Mouse (Mus musculus): ENCODE measurements around the gene Ciita. TPM values are rescaled to one million over a fixed set of nuclear protein-coding genes. Genes with fewer than 3 reads are reported as not detected.

The Ciita gene
- polyA plus RNA-seq, 1 experiment from 2014 or later: 0.39 TPM

- H3K4me2 ChIP-seq: no peak overlapping the region
- no peak overlapping the region for H3K27ac ChIP-seq
- H3K4me1 ChIP-seq: no peaks in the 10 kb centered on the region
- H3K9ac ChIP-seq: no peak overlapping the region
- H3K27me3 ChIP-seq (replicated peaks): no peaks in the 10 kb centered on the region
- H3K9me3 ChIP-seq: no peaks in the 10 kb centered on the region
- WGBS: 64% methylated on average over 2 of the region's 2 CpGs
- H3K4me3 ChIP-seq: no peak overlapping the region
- no peak for ATAC-seq (replicated peaks)
- no peaks in the 10 kb centered on the region; the same call in 1 of the 2 replicates for H3K36me3 ChIP-seq (replicated peaks)
These were observed 45.7 kb downstream of the Ciita start for GRCm38 (mm10) chr16:10525610-10525980.

GRCm38 (mm10) chr16:10527046-10527644 lies 47.3 kb downstream of the Ciita start:
- no peak for ATAC-seq (replicated peaks)
- no peaks in the 10 kb centered on the region; the same call in 1 of the 2 replicates for H3K36me3 ChIP-seq (replicated peaks)

GRCm38 (mm10) chr16:10528382-10528781 lies 48.5 kb downstream of the Ciita start:
- H3K9ac ChIP-seq: no peak overlapping the region
- H3K4me1 ChIP-seq: no peaks in the 10 kb centered on the region
- H3K27ac ChIP-seq: no peak overlapping the region
- no peaks in the 10 kb centered on the region for H3K27me3 ChIP-seq (replicated peaks)
- no peaks in the 10 kb centered on the region; the same call in 1 of the 2 replicates for H3K36me3 ChIP-seq (replicated peaks)
- H3K4me2 ChIP-seq: no peak overlapping the region
- H3K4me3 ChIP-seq: no peak overlapping the region
- WGBS: 88% methylated on average over 3 of the region's 3 CpGs
- no peaks in the 10 kb centered on the region for H3K9me3 ChIP-seq
- ATAC-seq (replicated peaks): no peak

More at GRCm38 (mm10) chr16:10527046-10527644, 47.3 kb downstream of the Ciita start:
- 81% methylated on average over 6 of the region's 6 CpGs for WGBS
- H3K4me1 ChIP-seq: no peaks in the 10 kb centered on the region
- H3K27ac ChIP-seq: no peak overlapping the region
- no peak overlapping the region for H3K4me2 ChIP-seq
- no peaks in the 10 kb centered on the region for H3K9me3 ChIP-seq
- H3K4me3 ChIP-seq: no peak overlapping the region
- H3K9ac ChIP-seq: no peak overlapping the region
- no peaks in the 10 kb centered on the region for H3K27me3 ChIP-seq (replicated peaks)

- WGBS: 94% methylated on average over 4 of the region's 4 CpGs
- Histone ChIP-seq H3K36me3 (replicated peaks) (no peaks in the 10 kb centered on the region; the same call in 1 of the 2 replicates), H3K27ac (no peak overlapping the region), H3K4me3 (no peak overlapping the region), H3K4me2 (no peak overlapping the region), H3K9ac (no peak overlapping the region), H3K9me3 (no peaks in the 10 kb centered on the region), H3K27me3 (replicated peaks) (no peaks in the 10 kb centered on the region), H3K4me1 (peaks cover 6% of the 10 kb centered on the region; the same call in 1 of the 2 replicates)
- no peak for ATAC-seq (replicated peaks)
These were observed 50.3 kb downstream of the Ciita start for GRCm38 (mm10) chr16:10530179-10530578.

- Histone ChIP-seq H3K27ac (no peak overlapping the region), H3K4me2 (no peak overlapping the region), H3K27me3 (replicated peaks) (no peaks in the 10 kb centered on the region), H3K4me3 (no peak overlapping the region), H3K9ac (no peak overlapping the region), H3K36me3 (replicated peaks) (no peaks in the 10 kb centered on the region; the same call in 1 of the 2 replicates), H3K9me3 (no peaks in the 10 kb centered on the region), H3K4me1 (peaks cover 21% of the 10 kb centered on the region)
- no peak for ATAC-seq (replicated peaks)
- 94% methylated on average over 4 of the region's 4 CpGs for WGBS
These were observed 53.9 kb downstream of the Ciita start for GRCm38 (mm10) chr16:10533781-10534180.

GRCm38 (mm10) chr16:10534567-10534966 lies 54.7 kb downstream of the Ciita start:
- H3K9me3 ChIP-seq: no peaks in the 10 kb centered on the region
- WGBS: 70% methylated on average over 7 of the region's 7 CpGs
- H3K36me3 ChIP-seq (replicated peaks): no peaks in the 10 kb centered on the region; the same call in 1 of the 2 replicates
- ATAC-seq (replicated peaks): no peak
- H3K4me2 ChIP-seq: no peak overlapping the region
- peaks cover 28% of the 10 kb centered on the region for H3K4me1 ChIP-seq
- no peaks in the 10 kb centered on the region for H3K27me3 ChIP-seq (replicated peaks)
- no peak overlapping the region for H3K27ac ChIP-seq
- no peak overlapping the region for H3K9ac ChIP-seq
- H3K4me3 ChIP-seq: no peak overlapping the region

- Histone ChIP-seq H3K9ac (no peak overlapping the region), H3K27me3 (replicated peaks) (no peaks in the 10 kb centered on the region), H3K4me2 (no peak overlapping the region), H3K27ac (no peak overlapping the region), H3K36me3 (replicated peaks) (no peaks in the 10 kb centered on the region), H3K4me1 (peaks cover 46% of the 10 kb centered on the region), H3K4me3 (no peak overlapping the region), H3K9me3 (no peaks in the 10 kb centered on the region)
- 84% methylated on average over 5 of the region's 5 CpGs for whole genome bisulfite sequencing
- ATAC-seq (replicated peaks): no peak
These were observed 56.5 kb downstream of the Ciita start for GRCm38 (mm10) chr16:10536323-10536722.

- Histone ChIP-seq H3K27ac (no peak overlapping the region), H3K27me3 (replicated peaks) (no peaks in the 10 kb centered on the region), H3K4me1 (peaks cover 52% of the 10 kb centered on the region), H3K4me2 (no peak overlapping the region), H3K4me3 (no peak overlapping the region), H3K36me3 (replicated peaks) (no peaks in the 10 kb centered on the region), H3K9ac (no peak overlapping the region), H3K9me3 (no peaks in the 10 kb centered on the region)
- WGBS: 80% methylated on average over 3 of the region's 3 CpGs
- no peak for ATAC-seq (replicated peaks)
These were observed 57.1 kb downstream of the Ciita start for GRCm38 (mm10) chr16:10536961-10537360.

GRCm38 (mm10) chr16:10540763-10541597 lies 61.1 kb downstream of the Ciita start:
- ATAC-seq (replicated peaks): no peak
- no peaks in the 10 kb centered on the region for H3K36me3 ChIP-seq (replicated peaks)

GRCm38 (mm10) chr16:10541598-10541930 lies 61.7 kb downstream of the Ciita start:
- Histone ChIP-seq H3K4me2 (peak overlapping the region; percentile 86), H3K27me3 (replicated peaks) (no peaks in the 10 kb centered on the region), H3K4me1 (peaks cover 63% of the 10 kb centered on the region), H3K27ac (no peak overlapping the region), H3K4me3 (peak overlapping the region; percentile 81), H3K36me3 (replicated peaks) (no peaks in the 10 kb centered on the region), H3K9me3 (no peaks in the 10 kb centered on the region), H3K9ac (peak overlapping the region; percentile 87)
- WGBS: 31% methylated on average over 7 of the region's 7 CpGs
- no peak for ATAC-seq (replicated peaks)

More at GRCm38 (mm10) chr16:10540763-10541597, 61.1 kb downstream of the Ciita start:
- 76% methylated on average over 16 of the region's 16 CpGs for WGBS
- peaks cover 57% of the 10 kb centered on the region for H3K4me1 ChIP-seq
- H3K27ac ChIP-seq: no peak overlapping the region
- H3K4me3 ChIP-seq: peak overlapping the region; percentile 81
- no peaks in the 10 kb centered on the region for H3K27me3 ChIP-seq (replicated peaks)
- peak overlapping the region; percentile 86 for H3K4me2 ChIP-seq
- H3K9me3 ChIP-seq: no peaks in the 10 kb centered on the region
- peak overlapping the region; percentile 87 for H3K9ac ChIP-seq

- WGBS: 2% methylated on average over 22 of the region's 22 CpGs
- peak overlapping the region; percentile 87 for H3K9ac ChIP-seq
- H3K4me1 ChIP-seq: peaks cover 66% of the 10 kb centered on the region
- H3K4me2 ChIP-seq: peak overlapping the region; percentile 86
- peak; percentile 22 for ATAC-seq (replicated peaks)
- no peaks in the 10 kb centered on the region for H3K27me3 ChIP-seq (replicated peaks)
- no peaks in the 10 kb centered on the region for H3K36me3 ChIP-seq (replicated peaks)
- H3K27ac ChIP-seq: peak overlapping the region; percentile 83
- no peaks in the 10 kb centered on the region for H3K9me3 ChIP-seq
- H3K4me3 ChIP-seq: peak overlapping the region; percentile 81
These were observed 62.4 kb downstream of the Ciita start for GRCm38 (mm10) chr16:10542266-10542665.

- Histone ChIP-seq H3K9me3 (no peaks in the 10 kb centered on the region), H3K36me3 (replicated peaks) (no peaks in the 10 kb centered on the region), H3K27ac (peak within 1 kb of the TSS; percentile 83), H3K27me3 (replicated peaks) (no peaks in the 10 kb centered on the region), H3K4me1 (peaks cover 68% of the 10 kb centered on the region), H3K4me3 (peak within 1 kb of the TSS; percentile 81), H3K9ac (peak within 1 kb of the TSS; percentile 87), H3K4me2 (peak within 1 kb of the TSS; percentile 86)
- ATAC-seq (replicated peaks): peak; percentile 95
- under 1% methylated on average over 53 of the region's 61 CpGs for WGBS
These were observed 63.0 kb downstream of the Ciita start, which contains the start of gene Dexi for GRCm38 (mm10) chr16:10542698-10543365. Gene Dexi (minus strand): TSS chr16:10543054.
